Mouse (Mus musculus): ENCODE measurements around the gene Ncor1. TPM values are rescaled to one million over a fixed set of nuclear protein-coding genes. Genes with fewer than 3 reads are reported as not detected.

Gene Ncor1
- polyA plus RNA-seq, 1 experiment from 2014 or later: 82.2 TPM

GRCm38 (mm10) chr11:62371776-62372175, 86.6 kb downstream of the Ncor1 start:
- Histone ChIP-seq H3K27ac (replicated peaks) (no peak overlapping the region), H3K36me3 (ENCODE audit: control insufficient read depth, insufficient read depth, low read length) (peaks cover 9% of the 10 kb centered on the region), H3K4me1 (replicated peaks; ENCODE audit: control insufficient read depth, insufficient read depth) (no peaks in the 10 kb centered on the region), H3K4me2 (replicated peaks; ENCODE audit: low read depth) (no peak overlapping the region), H3K9me3 (ENCODE audit: control insufficient read depth, low read length) (no peaks in the 10 kb centered on the region), H3K4me3 (ENCODE audit: low read depth, low read length) (no peak overlapping the region), H3K9ac (ENCODE audit: low read length) (no peak overlapping the region), H3K27me3 (ENCODE audit: control insufficient read depth, insufficient read depth, low read length) (no peaks in the 10 kb centered on the region)
- DNase-seq (ENCODE audit: low spot score) (no peak), ATAC-seq (ENCODE audit: low FRiP score, low TSS enrichment) (no peak)
- WGBS: 90% methylated on average over 2 of the region's 2 CpGs
- TF ChIP-seq CTCF (IDR thresholded peaks at IDR 0.05; ENCODE audit: low read depth): no peak
- TF ChIP-seq EP300 (optimal IDR thresholded peaks at IDR 0.05): no peak

GRCm38 (mm10) chr11:62369924-62370323, 88.4 kb downstream of the Ncor1 start:
- Histone ChIP-seq H3K4me1 (replicated peaks; ENCODE audit: control insufficient read depth, insufficient read depth) (no peaks in the 10 kb centered on the region), H3K9me3 (ENCODE audit: control insufficient read depth, low read length) (no peaks in the 10 kb centered on the region), H3K4me3 (ENCODE audit: low read depth, low read length) (no peak overlapping the region), H3K9ac (ENCODE audit: low read length) (no peak overlapping the region), H3K36me3 (ENCODE audit: control insufficient read depth, insufficient read depth, low read length) (peaks cover 12% of the 10 kb centered on the region), H3K27me3 (ENCODE audit: control insufficient read depth, insufficient read depth, low read length) (no peaks in the 10 kb centered on the region), H3K4me2 (replicated peaks; ENCODE audit: low read depth) (no peak overlapping the region), H3K27ac (replicated peaks) (no peak overlapping the region)
- no peak for ATAC-seq (ENCODE audit: low FRiP score, low TSS enrichment)
- no peak for DNase-seq (ENCODE audit: low spot score)
- TF ChIP-seq EP300 (optimal IDR thresholded peaks at IDR 0.05): no peak
- no peak for TF ChIP-seq CTCF (IDR thresholded peaks at IDR 0.05; ENCODE audit: low read depth)

DNA sequence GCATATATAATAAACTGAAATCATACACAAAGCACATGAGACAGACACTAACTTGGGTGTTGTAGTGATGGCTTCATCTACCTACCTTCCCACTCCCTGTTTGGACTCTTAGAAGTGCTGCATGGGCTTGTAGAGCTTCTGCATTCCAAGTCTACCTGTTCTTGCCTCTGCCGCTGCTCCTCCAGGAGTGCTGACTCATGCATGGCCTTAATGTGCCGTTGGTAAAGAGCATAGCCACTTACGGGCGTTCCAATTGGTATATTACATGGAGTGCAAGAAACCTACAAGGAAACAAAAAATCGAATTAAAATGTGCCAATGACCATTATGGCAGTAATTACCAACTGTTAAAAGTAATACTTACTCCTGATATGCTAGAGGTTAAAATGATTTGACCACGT, 91.5 kb downstream of the Ncor1 start:
- 88% methylated on average over 6 of the region's 6 CpGs for WGBS
- H3K9me3 ChIP-seq (ENCODE audit: control insufficient read depth, low read length): no peaks in the 10 kb centered on the region
- H3K27me3 ChIP-seq (ENCODE audit: control insufficient read depth, insufficient read depth, low read length): no peaks in the 10 kb centered on the region
- H3K4me3 ChIP-seq (ENCODE audit: low read depth, low read length): no peak overlapping the region
- H3K36me3 ChIP-seq (ENCODE audit: control insufficient read depth, insufficient read depth, low read length): peaks cover 6% of the 10 kb centered on the region
- no peak overlapping the region for H3K27ac ChIP-seq (replicated peaks)
- TF ChIP-seq EP300 (optimal IDR thresholded peaks at IDR 0.05) (no peak), CTCF (IDR thresholded peaks at IDR 0.05; ENCODE audit: low read depth) (no peak)
- no peak for DNase-seq (ENCODE audit: low spot score)
- ATAC-seq (ENCODE audit: low FRiP score, low TSS enrichment): no peak
- H3K4me1 ChIP-seq (replicated peaks; ENCODE audit: control insufficient read depth, insufficient read depth): no peaks in the 10 kb centered on the region
- no peak overlapping the region for H3K9ac ChIP-seq (ENCODE audit: low read length)
- H3K4me2 ChIP-seq (replicated peaks; ENCODE audit: low read depth): no peak overlapping the region

GRCm38 (mm10) chr11:62355216-62355615, 103.1 kb downstream of the Ncor1 start:
- Histone ChIP-seq H3K4me2 (replicated peaks; ENCODE audit: low read depth) (no peak overlapping the region), H3K36me3 (ENCODE audit: control insufficient read depth, insufficient read depth, low read length) (peaks cover 20% of the 10 kb centered on the region), H3K4me3 (ENCODE audit: low read depth, low read length) (no peak overlapping the region), H3K9me3 (ENCODE audit: control insufficient read depth, low read length) (no peaks in the 10 kb centered on the region), H3K27me3 (ENCODE audit: control insufficient read depth, insufficient read depth, low read length) (no peaks in the 10 kb centered on the region), H3K27ac (replicated peaks) (no peak overlapping the region), H3K9ac (ENCODE audit: low read length) (no peak overlapping the region), H3K4me1 (replicated peaks; ENCODE audit: control insufficient read depth, insufficient read depth) (no peaks in the 10 kb centered on the region)
- ATAC-seq (ENCODE audit: low FRiP score, low TSS enrichment) (no peak), DNase-seq (ENCODE audit: low spot score) (no peak)
- WGBS: 85% methylated on average over 2 of the region's 2 CpGs
- no peak for TF ChIP-seq EP300 (optimal IDR thresholded peaks at IDR 0.05)
- TF ChIP-seq CTCF (IDR thresholded peaks at IDR 0.05; ENCODE audit: low read depth): no peak

DNA sequence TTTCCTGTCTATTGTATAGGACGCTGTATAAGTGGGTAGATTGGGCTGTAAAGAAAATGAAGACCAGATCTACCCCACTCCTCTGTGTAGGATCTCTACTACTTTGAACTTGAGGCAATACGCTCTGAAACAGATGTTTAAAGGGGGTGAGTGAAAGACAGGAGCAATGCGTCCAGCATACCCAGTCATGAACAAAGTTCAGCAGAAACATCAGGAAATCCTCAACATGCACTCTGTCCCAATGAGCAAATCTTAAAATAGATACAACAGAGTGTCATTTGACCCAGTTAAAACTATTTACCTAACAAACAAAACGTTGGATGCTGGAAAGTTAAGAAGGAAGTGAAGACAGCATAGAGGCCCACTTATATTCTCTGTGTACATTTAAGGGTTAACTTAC, 106.4 kb downstream of the Ncor1 start:
- Histone ChIP-seq H3K36me3 (ENCODE audit: control insufficient read depth, insufficient read depth, low read length) (peaks cover 30% of the 10 kb centered on the region), H3K27me3 (ENCODE audit: control insufficient read depth, insufficient read depth, low read length) (no peaks in the 10 kb centered on the region), H3K4me2 (replicated peaks; ENCODE audit: low read depth) (no peak overlapping the region), H3K4me3 (ENCODE audit: low read depth, low read length) (no peak overlapping the region), H3K9ac (ENCODE audit: low read length) (no peak overlapping the region), H3K4me1 (replicated peaks; ENCODE audit: control insufficient read depth, insufficient read depth) (no peaks in the 10 kb centered on the region), H3K27ac (replicated peaks) (no peak overlapping the region), H3K9me3 (ENCODE audit: control insufficient read depth, low read length) (no peaks in the 10 kb centered on the region)
- no peak for TF ChIP-seq EP300 (optimal IDR thresholded peaks at IDR 0.05)
- TF ChIP-seq CTCF (IDR thresholded peaks at IDR 0.05; ENCODE audit: low read depth): no peak
- ATAC-seq (ENCODE audit: low FRiP score, low TSS enrichment) (no peak), DNase-seq (ENCODE audit: low spot score) (no peak)
- WGBS: 81% methylated on average over 4 of the region's 4 CpGs

GRCm38 (mm10) chr11:62343002-62343401, 115.3 kb downstream of the Ncor1 start:
- Histone ChIP-seq H3K9me3 (ENCODE audit: control insufficient read depth, low read length) (no peaks in the 10 kb centered on the region), H3K4me3 (ENCODE audit: low read depth, low read length) (no peak overlapping the region), H3K4me1 (replicated peaks; ENCODE audit: control insufficient read depth, insufficient read depth) (no peaks in the 10 kb centered on the region), H3K9ac (ENCODE audit: low read length) (no peak overlapping the region), H3K4me2 (replicated peaks; ENCODE audit: low read depth) (no peak overlapping the region), H3K27me3 (ENCODE audit: control insufficient read depth, insufficient read depth, low read length) (no peaks in the 10 kb centered on the region), H3K27ac (replicated peaks) (no peak overlapping the region), H3K36me3 (ENCODE audit: control insufficient read depth, insufficient read depth, low read length) (peaks cover 28% of the 10 kb centered on the region)
- DNase-seq (ENCODE audit: low spot score) (no peak), ATAC-seq (ENCODE audit: low FRiP score, low TSS enrichment) (no peak)
- WGBS: 93% methylated on average over 13 of the region's 13 CpGs
- TF ChIP-seq EP300 (optimal IDR thresholded peaks at IDR 0.05): no peak
- TF ChIP-seq CTCF (IDR thresholded peaks at IDR 0.05; ENCODE audit: low read depth): no peak
